Mouse (Mus musculus): ENCODE measurements around the gene Rlim.

GRCm38 (mm10) chrX:104017196-104017595 is 36.1 kb upstream of the Rlim start:
- no peak for TF ChIP-seq EP300 (optimal IDR thresholded peaks at IDR 0.05)
- no peak for TF ChIP-seq CTCF (IDR thresholded peaks at IDR 0.05; ENCODE audit: low read depth)
